In the genomic region with DNA sequence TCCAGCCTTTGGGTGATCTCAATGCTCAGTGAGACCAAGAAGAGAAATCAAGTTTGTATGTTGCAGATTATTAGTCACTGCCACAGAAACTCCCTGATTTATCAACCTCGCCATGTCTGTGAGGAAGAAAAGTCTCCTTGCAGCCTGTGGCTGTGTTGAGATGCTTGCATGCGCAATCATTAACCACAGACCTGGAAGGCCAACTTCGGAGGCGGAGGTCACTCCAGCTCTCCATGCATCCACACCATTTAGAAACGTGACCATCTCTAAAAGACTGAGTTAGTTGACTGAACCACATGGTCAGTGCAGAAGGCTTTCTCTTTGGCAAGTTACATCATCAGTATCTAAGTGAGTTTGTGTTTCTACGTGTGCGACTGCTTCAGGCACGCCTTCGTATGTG, we compare ENCODE assay signal across 18 mouse cellular contexts.
DNase-seq lines count a peak whose midpoint lies in the region; ATAC-seq lines count a peak whose summit lies in the region.
"Had no signal": no experiment of that assay in that cellular context is flagged by ENCODE, and none has a peak within 500 bp of the region (broad histone marks: within the 10 kb centered on the region; RNA-seq: fewer than 3 reads in every experiment).

No protein-coding gene starts in this region.

- H3K27me3 ChIP-seq in kidney, embryonic 14.5 days (ENCODE audit: control insufficient read depth, insufficient read depth, low read length): no peaks in the 10 kb centered on the region
- H3K27me3 ChIP-seq in hindbrain, embryonic 13.5 days: no peaks in the 10 kb centered on the region
- H3K27me3 ChIP-seq: embryonic facial prominence, embryonic 13.5 days had no signal

- H3K4me2 ChIP-seq in kidney, embryonic 14.5 days (replicated peaks; ENCODE audit: low read depth, low read length): no peak overlapping the region
- H3K4me2 ChIP-seq in hindbrain, embryonic 13.5 days: no peak overlapping the region
- H3K4me2 ChIP-seq: embryonic facial prominence, embryonic 13.5 days; forebrain, embryonic 12.5 days; heart, embryonic 13.5 days had no signal

- H3K4me3 ChIP-seq in kidney, embryonic 14.5 days (ENCODE audit: low read length): no peak overlapping the region
- no peak overlapping the region for H3K4me3 ChIP-seq in hindbrain, embryonic 13.5 days
- H3K4me3 ChIP-seq: embryonic facial prominence, embryonic 13.5 days; forebrain, embryonic 12.5 days; heart, embryonic 13.5 days had no signal

- H3K9ac ChIP-seq in kidney, embryonic 14.5 days (ENCODE audit: low read depth, low read length): no peak overlapping the region
- H3K9ac ChIP-seq in hindbrain, embryonic 13.5 days: no peak overlapping the region
- H3K9ac ChIP-seq: embryonic facial prominence, embryonic 13.5 days; forebrain, embryonic 12.5 days; heart, embryonic 13.5 days had no signal

- no peak overlapping the region for H3K27ac ChIP-seq in kidney, embryonic 14.5 days (ENCODE audit: low read depth, low read length)
- no peak overlapping the region for H3K27ac ChIP-seq in hindbrain, embryonic 13.5 days
- H3K27ac ChIP-seq: embryonic facial prominence, embryonic 13.5 days; forebrain, embryonic 12.5 days; heart, embryonic 13.5 days had no signal

- DNase-seq in kidney, adult 18-20 months: peak; percentile 27
- peak; percentile 2 for DNase-seq in 3T3-L1 (ENCODE audit: low read depth, low spot score)
- peak; percentile 59 for DNase-seq in kidney, adult 9 months
- peak; percentile 55 to 57 for DNase-seq in kidney, postnatal 36 days
- no peak for DNase-seq in thymus, postnatal 36 days
- DNase-seq: adrenal gland, adult 2 months; adrenal gland, postnatal 25 days; cerebellum, adult 18-20 months; cerebellum, adult 9-11 months; cerebellum, postnatal 36 days; gastrocnemius, postnatal 14 days; heart, postnatal 36 days had no signal

- H3K36me3 ChIP-seq in kidney, embryonic 14.5 days (ENCODE audit: control insufficient read depth, insufficient read depth, low read length): no peaks in the 10 kb centered on the region
- H3K36me3 ChIP-seq in hindbrain, embryonic 13.5 days: no peaks in the 10 kb centered on the region
- H3K36me3 ChIP-seq: embryonic facial prominence, embryonic 13.5 days; forebrain, embryonic 12.5 days; heart, embryonic 13.5 days had no signal

- 83% methylated on average over 9 of the region's 9 CpGs for WGBS in kidney, embryonic 14.5 days
- WGBS in hindbrain, embryonic 13.5 days: 85% methylated on average over 9 of the region's 9 CpGs

- H3K4me1 ChIP-seq in kidney, embryonic 14.5 days (ENCODE audit: control insufficient read depth, insufficient read depth, low read length): no peaks in the 10 kb centered on the region
- H3K4me1 ChIP-seq in hindbrain, embryonic 13.5 days (replicated peaks): peaks cover 3% of the 10 kb centered on the region; the same call in 1 of the 2 replicates
- H3K4me1 ChIP-seq: embryonic facial prominence, embryonic 13.5 days; heart, embryonic 13.5 days had no signal

- no peak for ATAC-seq in kidney, embryonic 14.5 days (ENCODE audit: low FRiP score, low TSS enrichment)
- no peak for ATAC-seq in hindbrain, embryonic 13.5 days (ENCODE audit: low FRiP score)
- ATAC-seq: forebrain, embryonic 16.5 days had no signal

- no peaks in the 10 kb centered on the region for H3K9me3 ChIP-seq in kidney, embryonic 14.5 days (ENCODE audit: control insufficient read depth, low read length)
- H3K9me3 ChIP-seq in hindbrain, embryonic 13.5 days: no peaks in the 10 kb centered on the region
- H3K9me3 ChIP-seq: embryonic facial prominence, embryonic 13.5 days; forebrain, embryonic 12.5 days; heart, embryonic 13.5 days had no signal

Comparison
In these comparisons a context has a peak if more than half of its experiments do, and no peak if none do; other contexts are left out.
1. DNase-seq: peak in kidney, adult 18-20 months (single experiment), 3T3-L1 (single experiment), kidney, adult 9 months (single experiment) and kidney, postnatal 36 days (2 of 2); none in thymus, postnatal 36 days (0 of 2).